Mouse (Mus musculus): ENCODE results near the gene Fcrl6.

- TF ChIP-seq FLI1 (IDR thresholded peaks at IDR 0.05; ENCODE audit: low read length): no peak
- TF ChIP-seq GATA1 (IDR thresholded peaks at IDR 0.05; ENCODE audit: borderline replicate concordance, low read length): no peak
Measured at GRCm38 (mm10) chr1:172631721-172632120, 29.4 kb upstream of the Fcrl6 start.

All from megakaryocyte, embryonic 14.5 days (primary cell).